Mouse (Mus musculus): ENCODE results near the gene 2610301B20Rik.
"Not testable (repeated sequence)": the region's sequence is repeated elsewhere in the genome, so short reads cannot be mapped to it uniquely, and the experiment has no call there.

Gene 2610301B20Rik

DNA sequence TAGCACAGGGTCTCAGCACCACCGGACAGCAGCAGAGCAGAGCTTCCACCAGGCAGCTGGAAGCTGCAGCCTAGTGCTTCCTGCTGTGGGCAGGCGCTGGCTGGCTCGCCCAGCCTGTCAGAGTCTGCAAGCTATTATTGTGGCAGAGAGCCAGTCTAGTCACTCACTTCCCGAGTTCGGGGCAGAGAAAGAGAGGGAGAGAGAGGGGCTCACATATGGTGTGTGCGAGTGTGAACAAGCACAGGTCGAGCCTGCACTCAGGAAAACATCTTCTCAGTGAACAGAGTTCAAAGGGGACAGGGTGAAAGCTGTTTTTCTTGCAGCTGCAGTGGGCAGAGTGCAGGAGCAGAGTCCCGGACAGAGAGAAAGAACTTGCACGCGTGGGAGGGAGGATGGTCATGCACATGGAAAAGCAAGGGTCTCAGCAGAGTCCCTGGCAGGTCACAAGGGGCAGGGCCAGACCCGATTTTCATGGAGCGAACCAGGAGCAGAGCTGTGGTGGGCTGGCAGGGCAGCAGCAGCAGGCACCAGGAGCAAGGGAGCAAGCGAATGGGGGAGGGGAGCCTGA is 31.0 kb downstream of the 2610301B20Rik start:
- DNase-seq (ENCODE audit: extremely low read depth, insufficient read length, low spot score) = peak; percentile 30

DNA sequence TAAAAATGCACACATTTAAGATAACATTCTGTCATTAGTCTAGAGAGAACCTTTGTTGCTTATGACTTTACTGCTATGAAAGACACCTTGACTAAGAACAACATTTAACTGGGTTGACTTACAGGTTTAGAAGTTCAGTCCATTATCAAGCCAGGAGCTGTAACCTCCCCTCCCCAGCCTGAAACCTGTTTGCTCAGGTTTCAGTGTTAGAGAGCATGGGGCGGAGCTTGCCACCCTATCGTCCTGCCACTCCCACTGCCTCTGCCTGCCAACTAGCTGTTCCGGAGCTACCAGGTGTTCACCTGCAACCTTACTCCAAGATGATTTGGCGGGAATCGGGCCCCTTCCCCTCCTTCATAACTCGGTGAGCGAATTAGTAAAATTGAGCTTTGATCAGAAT is 37.1 kb downstream of the 2610301B20Rik start:
- not testable (repeated sequence) for DNase-seq (ENCODE audit: extremely low read depth, insufficient read length, low spot score)

DNA sequence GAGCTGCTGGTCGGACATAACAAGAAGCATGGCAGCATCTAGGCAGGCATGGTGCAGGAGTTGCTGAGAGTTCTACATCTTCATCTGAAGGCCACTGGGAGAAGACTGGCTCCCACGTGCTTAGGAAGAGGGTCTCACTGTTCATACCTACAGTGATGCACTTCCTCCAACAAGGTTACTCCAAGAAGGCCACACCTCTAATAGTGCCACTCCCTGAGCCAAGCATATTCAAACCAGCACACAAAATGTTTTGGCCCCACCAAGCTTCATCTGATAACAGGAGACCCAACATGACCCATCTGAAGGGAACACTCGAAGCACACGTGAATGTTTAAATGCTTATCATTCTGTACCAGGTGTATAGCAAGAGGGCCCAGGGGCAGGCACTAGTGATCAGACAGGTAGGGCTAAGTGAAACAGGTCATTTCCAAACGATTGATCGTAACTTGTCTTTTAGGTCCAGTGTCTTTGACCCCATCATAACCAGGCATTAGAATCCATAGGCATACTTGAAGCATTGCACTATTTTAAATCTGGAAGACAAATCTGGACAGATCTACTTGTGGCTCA is 37.7 kb downstream of the 2610301B20Rik start:
- no peak for DNase-seq (ENCODE audit: extremely low read depth, insufficient read length, low spot score)

DNA sequence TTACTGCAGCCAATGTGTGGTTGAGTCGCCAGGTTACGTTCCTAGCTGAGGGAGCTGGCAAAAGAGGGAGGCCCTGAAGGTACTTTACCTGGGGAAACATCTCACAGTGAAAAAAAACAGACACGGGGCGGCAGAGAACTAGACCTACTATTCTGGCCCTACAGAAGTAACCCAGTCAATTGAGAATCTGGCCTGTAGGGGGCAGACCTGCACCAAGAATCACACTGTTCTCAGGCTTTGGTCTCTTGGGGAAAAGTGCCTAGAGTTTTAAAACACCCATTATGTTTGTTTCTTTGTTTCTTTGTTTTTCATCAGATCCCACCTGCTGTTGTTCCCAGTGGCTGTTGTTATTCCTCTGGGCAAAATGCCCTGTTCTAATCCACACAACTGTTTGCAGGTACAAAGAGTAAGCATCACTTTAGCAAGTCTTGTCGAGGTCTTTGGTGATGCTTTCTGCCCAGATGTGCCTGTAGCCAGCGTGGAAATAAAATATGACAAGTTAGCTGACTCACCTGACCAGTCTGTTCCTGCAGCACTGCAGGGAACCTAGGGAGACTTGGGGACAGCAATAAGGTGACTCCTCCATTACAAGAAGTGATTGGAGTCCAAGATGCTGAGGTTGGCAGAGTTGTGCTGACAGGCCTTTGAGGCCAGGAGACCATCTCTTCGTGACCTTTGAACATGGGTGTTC is 38.5 kb downstream of the 2610301B20Rik start:
- DNase-seq (ENCODE audit: extremely low read depth, insufficient read length, low spot score) = peak; percentile 31

DNA sequence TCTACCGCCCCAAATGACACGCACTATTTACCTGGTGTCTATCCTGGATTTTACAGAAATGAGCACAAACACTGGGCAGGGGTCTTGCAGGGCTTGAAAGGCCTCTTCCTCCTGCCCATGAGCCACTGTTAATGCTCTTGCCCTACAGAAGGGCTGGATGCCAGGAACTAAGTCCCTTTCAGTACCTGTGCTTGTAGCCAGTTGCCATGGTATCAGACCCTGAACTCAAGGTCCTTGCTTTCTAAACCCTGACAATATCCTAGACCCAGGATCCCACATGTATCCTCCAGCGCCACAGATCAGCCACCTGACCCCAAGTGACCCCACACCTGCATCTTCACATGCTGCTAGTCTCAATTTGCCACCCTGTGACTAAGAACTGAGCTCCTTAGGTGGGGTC is 39.1 kb downstream of the 2610301B20Rik start:
- DNase-seq (ENCODE audit: extremely low read depth, insufficient read length, low spot score) = no peak

DNA sequence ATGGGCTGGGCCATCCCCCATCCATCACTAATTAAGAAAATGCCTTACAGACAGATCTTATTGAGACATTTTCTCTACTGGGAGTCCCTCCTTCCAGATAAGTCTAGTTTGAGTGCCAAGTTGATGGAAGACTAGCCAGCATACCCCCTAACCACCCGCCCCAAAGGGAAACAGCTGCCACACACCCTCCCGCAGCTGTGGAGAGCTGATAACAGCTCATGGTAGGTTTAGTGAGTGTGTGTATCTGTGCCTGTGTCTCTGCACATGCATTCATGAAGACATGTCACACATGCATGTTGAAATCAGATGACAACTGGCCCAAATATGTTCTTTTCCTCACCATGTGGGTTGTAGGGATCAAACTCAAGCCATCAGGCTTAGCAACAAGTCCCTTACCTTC is 40.5 kb downstream of the 2610301B20Rik start:
- no peak for DNase-seq (ENCODE audit: extremely low read depth, insufficient read length, low spot score)

DNA sequence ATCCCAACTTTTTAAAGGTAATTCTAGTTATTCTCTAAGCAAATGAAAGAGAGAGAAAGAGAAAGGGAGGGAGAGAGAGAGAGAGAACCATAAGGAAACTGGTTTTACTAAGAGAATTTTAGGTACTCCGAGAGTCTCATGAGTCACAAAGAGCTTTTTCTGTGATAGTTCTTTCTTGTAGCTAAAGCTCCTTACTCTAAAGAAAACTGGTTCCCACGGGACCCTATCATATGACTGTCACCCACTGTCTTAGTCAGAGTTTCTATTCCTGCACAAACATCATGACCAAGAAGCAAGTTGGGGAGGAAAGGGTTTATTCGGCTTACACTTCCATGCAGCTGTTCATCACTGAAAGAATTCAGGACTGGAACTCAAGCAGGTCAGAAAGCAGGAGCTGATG is 41.0 kb downstream of the 2610301B20Rik start:
- DNase-seq (ENCODE audit: extremely low read depth, insufficient read length, low spot score) = no peak

DNA sequence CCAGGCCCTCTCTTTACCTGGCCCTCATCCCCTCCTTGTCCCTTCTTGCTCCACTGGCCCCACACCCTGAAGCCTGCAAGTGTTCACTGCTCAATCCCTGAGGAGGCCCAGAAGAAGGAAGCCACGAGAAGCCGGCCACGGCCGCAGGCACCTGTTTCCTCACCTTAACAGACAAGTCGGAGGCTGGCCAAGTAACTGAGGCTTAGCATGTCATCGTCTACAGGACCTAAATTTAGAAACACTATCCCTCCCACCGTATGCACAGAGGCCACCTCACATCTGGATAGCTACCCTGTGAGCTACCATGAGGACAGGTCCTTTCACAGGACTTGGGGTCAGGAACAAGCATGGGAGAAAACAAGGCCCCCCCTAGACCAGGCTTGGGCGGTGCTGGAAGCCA is 44.1 kb downstream of the 2610301B20Rik start:
- DNase-seq (ENCODE audit: extremely low read depth, insufficient read length, low spot score) = no peak

DNA sequence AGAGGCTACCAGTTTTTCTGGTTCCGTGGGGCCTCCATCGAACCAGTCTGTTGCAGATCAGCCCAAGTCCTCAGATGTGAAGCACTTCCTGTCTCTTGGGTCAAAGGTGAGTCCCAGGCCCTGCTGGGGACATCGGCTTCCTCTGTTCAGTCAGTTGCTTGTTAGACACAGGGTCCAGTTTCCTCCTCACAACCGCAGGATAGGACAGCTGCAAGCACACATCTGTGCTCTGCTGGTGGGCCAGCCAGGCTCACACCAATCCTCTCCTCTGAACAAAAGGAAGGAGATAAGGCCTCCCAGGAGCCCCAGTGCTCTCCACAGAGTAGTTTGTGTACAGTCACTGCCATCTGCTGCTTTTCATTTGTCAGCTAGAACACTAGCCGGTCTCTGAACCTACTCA is 44.8 kb downstream of the 2610301B20Rik start:
- no peak for DNase-seq (ENCODE audit: extremely low read depth, insufficient read length, low spot score)

DNA sequence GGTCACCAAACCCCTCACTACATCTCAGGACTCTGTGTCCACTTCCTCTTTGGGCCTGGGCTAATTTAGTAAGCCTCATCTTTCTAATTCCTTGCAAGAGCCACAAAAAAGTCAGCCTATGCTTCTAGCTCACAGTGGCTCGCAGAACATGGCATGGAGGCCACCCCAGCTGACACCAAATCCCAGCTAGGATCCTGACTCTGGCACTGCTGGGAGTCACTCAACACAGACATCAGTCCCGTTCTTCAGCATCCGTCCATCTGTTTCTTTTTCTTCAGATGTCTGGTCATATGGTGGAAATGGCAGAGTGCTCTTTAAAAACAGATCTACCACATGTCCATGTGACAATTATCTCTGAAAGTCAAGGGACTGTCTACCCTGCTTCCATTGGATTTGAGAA is 45.2 kb downstream of the 2610301B20Rik start:
- no peak for DNase-seq (ENCODE audit: extremely low read depth, insufficient read length, low spot score)

DNA sequence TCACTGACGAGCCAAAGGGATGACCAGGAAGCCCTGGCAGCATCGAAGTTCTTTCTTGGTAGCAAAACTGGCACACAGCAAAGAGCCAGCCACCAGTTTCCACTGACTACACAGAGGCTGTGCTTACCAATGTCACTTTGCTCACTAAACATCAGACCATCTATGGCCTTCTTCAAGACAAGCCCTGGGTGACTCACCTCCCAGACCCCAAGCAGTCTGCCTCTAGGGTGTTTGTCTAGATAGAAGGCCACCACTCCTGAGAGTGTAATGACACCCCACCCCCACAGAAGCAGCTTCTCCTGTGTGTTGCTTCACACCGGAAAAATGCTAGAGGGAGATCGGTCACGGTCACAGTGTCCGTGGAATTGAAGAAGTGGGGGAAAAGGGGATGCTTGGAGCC is 45.7 kb downstream of the 2610301B20Rik start:
- no peak for DNase-seq (ENCODE audit: extremely low read depth, insufficient read length, low spot score)

DNA sequence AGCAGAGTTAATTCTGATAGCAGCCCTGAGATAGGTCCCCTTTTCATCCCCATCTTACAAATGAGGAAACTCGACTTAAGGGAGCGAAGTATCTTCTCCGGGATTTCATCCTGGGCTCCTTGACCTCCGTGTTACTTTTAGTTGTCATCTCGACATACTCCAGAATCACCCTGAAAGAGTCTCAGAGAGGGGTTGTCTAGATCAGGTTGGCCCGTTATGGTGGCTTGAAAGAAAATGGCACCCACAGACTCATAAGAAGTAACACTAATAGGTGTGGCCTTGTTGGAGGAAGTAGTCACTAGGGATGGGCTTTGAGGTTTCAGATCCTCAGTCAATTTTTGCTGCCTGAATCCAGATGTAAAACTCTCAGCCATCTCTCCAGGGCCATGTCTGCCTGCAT is 46.3 kb downstream of the 2610301B20Rik start:
- DNase-seq (ENCODE audit: extremely low read depth, insufficient read length, low spot score) = no peak

DNA sequence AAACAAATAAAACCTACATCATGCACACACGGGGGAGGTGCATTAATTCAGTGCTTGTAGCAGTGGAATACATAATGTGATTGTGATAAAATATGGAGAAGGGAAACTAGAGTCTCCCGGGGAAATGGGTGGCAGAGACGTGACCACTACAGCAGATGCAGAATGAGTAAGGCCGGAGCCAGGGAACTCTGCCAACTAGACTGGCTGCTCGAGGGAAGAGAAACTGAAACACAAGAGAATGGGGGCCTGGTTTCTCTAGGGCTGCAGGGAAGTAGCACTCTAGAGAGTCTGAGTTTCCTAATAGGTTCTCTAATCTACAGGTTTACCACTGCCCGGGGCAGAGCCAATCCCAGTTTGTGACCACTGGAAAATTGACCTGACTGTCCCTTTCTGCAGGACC is 48.9 kb downstream of the 2610301B20Rik start:
- DNase-seq (ENCODE audit: extremely low read depth, insufficient read length, low spot score) = peak; percentile 45

DNA sequence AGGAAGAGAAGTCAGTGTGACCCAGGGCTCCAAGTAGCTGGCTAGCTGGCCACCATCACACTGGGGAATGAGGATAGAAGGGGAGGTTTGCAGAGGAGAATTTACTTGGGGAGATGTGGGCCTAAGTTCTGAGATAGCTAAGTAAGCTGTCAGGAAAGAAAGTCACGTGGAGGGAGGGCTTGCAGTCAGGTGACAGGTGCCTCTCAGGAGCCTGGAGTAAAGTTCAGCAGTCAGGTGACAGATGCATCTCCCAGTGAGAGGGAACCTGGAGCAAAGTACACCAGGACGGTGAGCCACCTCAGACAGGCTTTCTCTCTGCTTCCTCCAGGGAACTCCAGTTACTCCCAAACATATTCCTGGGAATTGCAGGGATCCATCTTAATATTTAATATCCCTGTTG is 49.8 kb downstream of the 2610301B20Rik start:
- DNase-seq (ENCODE audit: extremely low read depth, insufficient read length, low spot score) = no peak

DNA sequence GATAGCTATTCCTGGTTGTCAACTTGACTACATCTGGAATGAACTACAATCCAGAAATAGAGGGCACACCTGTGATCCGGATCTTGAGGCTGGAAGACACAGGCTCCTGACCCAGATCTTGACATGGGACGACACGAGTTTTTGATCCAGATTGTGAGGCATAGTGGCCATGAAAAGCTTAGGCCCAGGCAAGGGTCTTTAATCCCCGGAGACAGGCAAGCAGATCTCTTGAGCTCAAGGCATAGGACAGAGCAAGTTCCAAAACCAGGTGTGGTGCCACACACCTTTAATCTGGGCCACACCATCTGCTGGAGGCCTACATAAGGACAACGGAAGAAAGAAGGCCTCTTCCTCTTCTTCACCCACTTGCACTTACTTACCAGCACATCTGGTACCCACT is 50.2 kb downstream of the 2610301B20Rik start:
- no peak for DNase-seq (ENCODE audit: extremely low read depth, insufficient read length, low spot score)

DNA sequence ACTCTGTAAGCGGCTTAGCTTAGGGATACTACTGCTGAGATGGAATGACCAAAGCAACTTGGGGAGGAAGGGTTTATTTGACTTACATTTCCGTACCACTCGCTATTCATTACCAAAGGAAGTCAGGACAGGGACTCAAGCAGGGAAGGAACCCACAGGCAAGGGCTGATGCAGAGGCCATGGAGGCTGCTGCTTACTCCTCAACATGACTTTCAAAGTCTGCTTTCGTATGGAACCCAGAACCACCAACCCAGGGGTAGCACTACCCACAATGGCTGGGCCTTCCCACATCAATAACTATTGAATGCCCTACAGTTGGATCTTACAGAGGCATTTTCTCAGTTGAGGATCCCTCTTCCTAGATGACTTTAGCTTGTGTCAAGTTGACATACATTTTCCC is 52.1 kb downstream of the 2610301B20Rik start:
- DNase-seq (ENCODE audit: extremely low read depth, insufficient read length, low spot score) = no peak

DNA sequence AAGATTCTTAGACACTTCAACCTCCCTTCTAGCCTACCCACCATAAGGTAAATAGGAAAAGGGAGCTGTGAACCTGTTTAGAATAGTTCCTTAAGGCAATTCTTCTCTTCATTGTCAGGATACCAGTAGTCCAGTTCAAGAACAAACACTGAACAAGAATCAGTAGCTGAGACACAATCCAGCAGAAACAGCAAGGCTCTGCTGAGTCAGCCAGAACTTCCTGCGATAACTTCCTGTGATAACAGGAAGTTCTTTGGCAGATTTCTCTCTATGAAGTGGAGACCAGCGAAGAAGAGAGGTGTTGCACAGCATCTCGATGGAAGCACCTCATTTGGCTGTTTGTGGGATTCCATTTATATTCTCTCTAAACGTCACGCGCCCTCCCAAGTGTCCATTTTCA is 53.9 kb downstream of the 2610301B20Rik start:
- no peak for DNase-seq (ENCODE audit: extremely low read depth, insufficient read length, low spot score)

DNA sequence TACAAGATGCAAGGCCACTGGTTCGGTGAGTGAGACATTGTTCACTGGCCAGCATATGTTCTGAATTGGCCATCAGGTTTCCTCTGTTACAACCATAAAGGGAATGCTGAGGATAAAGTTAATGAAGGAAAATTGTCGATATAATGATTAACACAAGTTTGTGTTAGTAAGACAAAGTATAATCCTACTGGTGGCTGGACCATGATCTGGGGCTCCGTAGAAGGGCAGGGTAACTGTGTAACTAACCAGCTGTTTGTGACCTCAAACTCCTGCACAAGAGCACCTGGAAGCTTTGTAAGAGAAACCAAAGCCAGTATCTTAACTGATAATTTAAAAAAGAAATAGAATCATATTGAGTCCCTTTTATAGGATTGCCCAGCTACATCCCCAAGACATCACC is 55.4 kb downstream of the 2610301B20Rik start:
- DNase-seq (ENCODE audit: extremely low read depth, insufficient read length, low spot score) = no peak

DNA sequence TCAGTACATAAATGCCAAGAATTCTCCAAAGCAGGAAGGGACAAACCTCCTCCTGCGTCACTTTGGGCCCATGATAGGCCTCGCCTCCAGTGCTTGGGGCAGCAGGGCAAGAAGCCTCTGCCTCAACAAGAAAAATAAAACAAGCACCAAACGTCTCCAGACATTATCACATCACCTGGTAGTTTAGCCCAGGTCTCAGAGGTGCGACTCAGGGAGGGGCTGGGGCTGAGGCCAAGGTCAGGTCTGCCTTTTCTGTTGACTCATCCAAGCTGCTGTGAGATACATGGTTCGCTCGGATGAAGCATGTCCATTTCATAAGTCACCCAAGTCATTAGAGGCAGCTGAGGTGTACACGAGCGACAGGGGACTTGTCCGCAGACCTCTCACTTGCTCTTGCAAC is 56.7 kb downstream of the 2610301B20Rik start:
- no peak for DNase-seq (ENCODE audit: extremely low read depth, insufficient read length, low spot score)

DNA sequence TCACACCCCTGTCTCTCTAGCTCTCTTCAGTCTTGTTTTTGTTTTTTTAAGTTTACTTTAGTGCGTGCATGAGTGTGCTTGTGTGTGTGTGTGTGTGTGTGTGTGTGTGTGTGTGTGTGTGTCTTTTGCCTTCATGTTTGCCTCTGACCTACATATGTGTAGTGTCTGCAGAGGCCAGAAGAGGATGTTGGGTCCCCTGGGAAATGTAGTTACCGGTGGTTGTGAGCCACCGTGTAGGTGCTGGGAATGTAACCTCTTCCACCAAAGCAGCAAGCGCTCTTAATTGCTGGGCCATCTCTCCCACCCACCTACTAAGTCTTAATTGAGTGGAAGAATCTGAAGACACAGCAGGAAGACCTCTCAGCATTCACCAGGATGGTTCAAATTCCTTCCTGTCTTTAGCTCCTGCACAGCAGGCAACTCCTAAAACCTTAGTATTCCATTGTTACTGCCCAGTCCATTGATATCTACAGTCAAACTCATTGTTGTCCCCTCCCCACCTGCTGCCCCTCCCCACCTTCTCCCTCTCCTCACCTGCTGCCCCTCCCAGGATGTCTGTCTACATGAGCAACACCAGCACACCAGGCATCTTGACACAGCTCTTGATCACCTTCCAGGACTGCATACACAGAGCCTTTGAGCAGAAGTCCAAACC is 57.9 kb downstream of the 2610301B20Rik start:
- no peak for DNase-seq (ENCODE audit: extremely low read depth, insufficient read length, low spot score)

DNA sequence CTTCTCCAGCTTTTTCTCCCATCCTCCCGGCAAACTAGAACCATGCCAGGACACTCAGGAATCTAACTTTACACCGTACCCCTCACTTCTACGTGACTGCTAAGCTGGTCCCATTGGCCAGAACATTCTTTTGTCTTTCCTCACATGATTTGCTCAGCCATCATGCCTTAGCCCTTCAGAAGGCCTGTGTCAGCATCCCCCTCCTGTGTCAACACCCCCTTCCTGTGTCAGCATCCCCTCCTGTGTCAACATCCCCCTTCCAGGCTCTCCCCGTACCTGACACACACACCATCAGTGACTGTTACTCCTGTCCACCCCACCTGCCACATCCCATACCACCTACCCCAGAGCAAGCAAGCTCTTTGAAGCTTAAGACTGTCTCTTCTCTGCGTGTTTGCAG is 58.5 kb downstream of the 2610301B20Rik start:
- DNase-seq (ENCODE audit: extremely low read depth, insufficient read length, low spot score) = no peak

DNA sequence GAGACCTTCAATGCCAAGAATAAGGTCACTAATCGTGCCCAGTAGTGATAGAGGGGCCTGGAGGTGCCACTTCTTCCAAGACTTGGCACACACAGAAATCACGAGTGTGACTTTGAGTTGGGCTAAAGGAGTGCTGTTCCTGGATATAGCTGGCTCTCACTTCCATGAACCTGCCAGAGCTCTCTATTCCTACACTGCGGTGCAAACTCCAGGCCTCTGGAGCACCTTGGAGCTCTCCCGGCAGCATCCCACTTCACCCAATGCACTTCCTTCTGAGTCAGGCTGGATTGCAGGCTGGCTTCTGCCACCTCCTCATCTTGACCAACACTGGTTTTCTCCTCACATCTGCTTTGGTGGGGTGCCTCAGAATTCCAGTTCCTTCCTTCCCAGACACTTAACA is 62.5 kb downstream of the 2610301B20Rik start:
- no peak for DNase-seq (ENCODE audit: extremely low read depth, insufficient read length, low spot score)
